Mouse (Mus musculus): ENCODE data around the gene Fras1. TPM values are rescaled to one million over a fixed set of nuclear protein-coding genes. Genes with fewer than 3 reads are reported as not detected.
A peak's percentile ranks its signal among the peaks of the same experiment; 100 is the strongest.

Gene Fras1
- polyA plus RNA-seq, 1 experiment from 2014 or later = 71.3 TPM

DNA sequence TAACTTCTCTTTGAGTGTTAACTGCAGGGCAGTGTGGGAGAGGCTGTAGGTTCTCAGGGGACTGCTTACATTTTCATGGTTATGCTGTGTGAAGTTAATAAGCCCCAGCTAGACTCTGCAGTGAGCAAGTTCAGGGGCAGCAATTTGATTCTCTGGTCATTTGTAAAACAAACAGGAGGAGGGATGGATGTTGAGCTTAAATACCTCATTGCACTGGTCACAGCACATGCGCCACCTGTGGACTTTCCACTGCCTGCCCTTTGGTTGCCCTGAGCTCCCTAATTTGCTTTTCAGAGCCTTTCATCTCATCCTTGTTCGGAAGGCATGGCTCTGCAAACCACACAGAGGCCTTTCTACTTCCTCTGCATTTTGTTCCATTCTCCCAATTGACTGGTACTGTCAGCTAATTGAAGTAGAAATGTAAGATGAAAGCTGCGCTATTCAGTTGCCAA lies 142.1 kb downstream of the Fras1 start:
- ATAC-seq (ENCODE audit: low FRiP score, low TSS enrichment) = peak; percentile 91
- H3K27me3 ChIP-seq (ENCODE audit: control insufficient read depth, insufficient read depth, low read length) = no peaks in the 10 kb centered on the region
- H3K9ac ChIP-seq (ENCODE audit: low read depth, low read length) = no peak overlapping the region
- H3K4me3 ChIP-seq (ENCODE audit: low read length) = no peak overlapping the region
- H3K9me3 ChIP-seq (ENCODE audit: control insufficient read depth, low read length) = 0 out of 2 replicates have a peak, but pooled peaks cover 3% of the 10 kb centered on the region
- 37% methylated on average over 3 of the region's 3 CpGs for WGBS
- no peak overlapping the region for H3K4me2 ChIP-seq (replicated peaks; ENCODE audit: low read depth, low read length)
- peak overlapping the region; percentile 51; the same call in 1 of the 2 replicates for H3K27ac ChIP-seq (ENCODE audit: low read depth, low read length)
- H3K4me1 ChIP-seq (ENCODE audit: control insufficient read depth, insufficient read depth, low read length) = peaks cover 15% of the 10 kb centered on the region
- no peaks in the 10 kb centered on the region for H3K36me3 ChIP-seq (ENCODE audit: control insufficient read depth, insufficient read depth, low read length)

DNA sequence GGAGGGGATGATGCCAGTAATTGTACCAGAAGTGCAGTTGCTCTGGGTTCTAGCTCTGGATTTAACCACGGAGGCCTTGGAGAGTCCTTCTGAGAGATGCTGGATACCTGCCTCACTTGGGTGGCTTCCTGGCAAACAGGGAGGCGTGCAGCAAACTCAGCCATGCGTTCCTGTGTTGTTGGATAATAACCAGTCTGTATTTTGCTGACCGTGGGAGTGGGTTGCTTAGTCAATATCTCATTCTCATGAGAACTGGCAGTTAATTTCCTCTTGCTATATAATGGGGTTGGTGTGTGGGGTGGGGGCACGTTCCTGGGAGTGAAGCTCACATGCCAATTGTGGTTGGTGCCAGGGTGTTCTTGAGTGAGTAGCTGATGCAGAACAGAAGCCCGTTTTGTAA lies 142.6 kb downstream of the Fras1 start:
- 32% methylated on average over 6 of the region's 6 CpGs for WGBS

DNA sequence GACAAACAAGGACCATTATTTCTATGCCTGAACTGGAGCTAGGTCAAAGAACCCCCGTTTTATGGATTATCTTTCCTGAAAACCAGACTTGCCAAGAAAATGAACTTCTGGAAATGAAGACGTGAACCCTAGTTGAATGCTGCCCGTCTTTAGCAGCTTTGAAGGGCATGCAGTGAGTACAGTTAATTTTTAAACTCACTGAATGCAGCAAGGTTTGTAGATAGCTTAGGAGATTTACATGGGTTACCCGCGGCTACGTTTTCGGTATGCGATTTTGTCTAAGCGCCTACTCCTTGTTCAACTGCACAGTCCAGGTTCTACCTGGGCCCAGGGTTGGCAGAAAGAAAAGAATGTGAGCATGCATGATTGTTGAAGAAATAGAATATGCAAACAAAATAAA lies 147.8 kb downstream of the Fras1 start:
- WGBS = 61% methylated on average over 9 of the region's 9 CpGs
- no peak for ATAC-seq (ENCODE audit: low FRiP score, low TSS enrichment)
- H3K4me3 ChIP-seq (ENCODE audit: low read length) = no peak overlapping the region
- H3K36me3 ChIP-seq (ENCODE audit: control insufficient read depth, insufficient read depth, low read length) = no peaks in the 10 kb centered on the region
- peaks cover 7% of the 10 kb centered on the region; the same call in 1 of the 2 replicates for H3K4me1 ChIP-seq (ENCODE audit: control insufficient read depth, insufficient read depth, low read length)
- 0 out of 2 replicates have a peak, but pooled peaks cover 3% of the 10 kb centered on the region for H3K9me3 ChIP-seq (ENCODE audit: control insufficient read depth, low read length)
- H3K27ac ChIP-seq (ENCODE audit: low read depth, low read length) = peak overlapping the region; percentile 48; the same call in 1 of the 2 replicates
- no peak overlapping the region for H3K9ac ChIP-seq (ENCODE audit: low read depth, low read length)
- no peak overlapping the region for H3K4me2 ChIP-seq (replicated peaks; ENCODE audit: low read depth, low read length)
- no peaks in the 10 kb centered on the region for H3K27me3 ChIP-seq (ENCODE audit: control insufficient read depth, insufficient read depth, low read length)

More for the DNA sequence above, 142.6 kb downstream of the Fras1 start:
- peaks cover 17% of the 10 kb centered on the region for H3K4me1 ChIP-seq (ENCODE audit: control insufficient read depth, insufficient read depth, low read length)
- H3K36me3 ChIP-seq (ENCODE audit: control insufficient read depth, insufficient read depth, low read length) = no peaks in the 10 kb centered on the region
- H3K27me3 ChIP-seq (ENCODE audit: control insufficient read depth, insufficient read depth, low read length) = no peaks in the 10 kb centered on the region
- peak overlapping the region; percentile 51; the same call in 1 of the 2 replicates for H3K27ac ChIP-seq (ENCODE audit: low read depth, low read length)
- peak; percentile 78 for ATAC-seq (ENCODE audit: low FRiP score, low TSS enrichment)
- H3K9me3 ChIP-seq (ENCODE audit: control insufficient read depth, low read length) = 0 out of 2 replicates have a peak, but pooled peaks cover 3% of the 10 kb centered on the region
- no peak overlapping the region for H3K9ac ChIP-seq (ENCODE audit: low read depth, low read length)
- H3K4me3 ChIP-seq (ENCODE audit: low read length) = no peak overlapping the region
- H3K4me2 ChIP-seq (replicated peaks; ENCODE audit: low read depth, low read length) = no peak overlapping the region

DNA sequence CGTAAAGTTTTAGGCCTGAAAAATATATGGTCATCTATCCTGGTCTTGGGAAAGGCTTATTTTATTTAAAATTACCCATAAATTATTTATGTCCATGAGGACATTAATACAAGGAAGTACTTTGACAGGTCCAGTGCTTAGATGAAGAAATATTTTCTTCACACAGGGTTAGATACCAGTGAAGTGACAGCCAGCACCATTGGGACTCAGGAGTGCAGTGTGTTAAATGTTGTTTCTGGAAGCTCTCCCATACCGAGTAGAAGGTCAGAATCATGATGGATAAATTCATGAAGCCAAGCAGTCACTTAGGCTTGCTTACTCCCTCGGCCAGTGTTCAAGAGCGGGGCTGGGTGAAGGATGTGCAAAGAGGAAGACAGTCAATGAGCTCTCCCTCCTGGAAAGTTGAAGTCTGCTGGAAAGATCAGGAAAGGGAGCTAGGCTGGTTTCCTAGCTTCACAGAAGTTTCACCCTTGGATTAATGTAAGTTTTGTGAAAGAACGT lies 149.2 kb downstream of the Fras1 start:
- H3K9ac ChIP-seq (ENCODE audit: low read depth, low read length) = no peak overlapping the region
- 44% methylated on average over 5 of the region's 5 CpGs for WGBS
- peak; percentile 91 for ATAC-seq (ENCODE audit: low FRiP score, low TSS enrichment)

DNA sequence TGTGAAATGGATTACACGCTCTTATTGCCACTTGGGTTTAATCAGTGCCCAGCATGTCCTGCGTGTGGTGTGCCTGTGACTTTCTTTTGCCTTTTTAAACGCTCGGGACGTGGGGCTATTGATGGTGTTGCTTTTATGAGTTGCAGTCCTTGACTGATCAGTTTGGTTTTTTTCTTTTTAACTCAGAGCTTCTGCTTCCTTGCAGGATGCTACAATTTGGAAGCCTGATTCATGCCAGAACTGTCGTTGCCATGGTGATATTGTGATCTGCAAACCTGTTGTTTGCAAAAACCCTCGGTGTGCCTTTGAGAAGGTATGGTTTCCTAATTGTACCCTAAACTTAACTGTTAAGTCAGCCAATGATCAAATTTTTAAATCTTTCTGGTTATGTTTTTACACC lies 154.5 kb downstream of the Fras1 start:
- Histone ChIP-seq H3K27me3 (ENCODE audit: control insufficient read depth, insufficient read depth, low read length) (no peaks in the 10 kb centered on the region), H3K9me3 (ENCODE audit: control insufficient read depth, low read length) (no peaks in the 10 kb centered on the region), H3K36me3 (ENCODE audit: control insufficient read depth, insufficient read depth, low read length) (no peaks in the 10 kb centered on the region), H3K4me1 (ENCODE audit: control insufficient read depth, insufficient read depth, low read length) (no peaks in the 10 kb centered on the region), H3K4me2 (replicated peaks; ENCODE audit: low read depth, low read length) (no peak overlapping the region), H3K9ac (ENCODE audit: low read depth, low read length) (no peak overlapping the region), H3K4me3 (ENCODE audit: low read length) (no peak overlapping the region), H3K27ac (ENCODE audit: low read depth, low read length) (no peak overlapping the region)
- 89% methylated on average over 7 of the region's 7 CpGs for WGBS
- no peak for ATAC-seq (ENCODE audit: low FRiP score, low TSS enrichment)

More for the DNA sequence above, 149.2 kb downstream of the Fras1 start:
- no peaks in the 10 kb centered on the region for H3K36me3 ChIP-seq (ENCODE audit: control insufficient read depth, insufficient read depth, low read length)
- H3K9me3 ChIP-seq (ENCODE audit: control insufficient read depth, low read length) = no peaks in the 10 kb centered on the region
- H3K4me3 ChIP-seq (ENCODE audit: low read length) = no peak overlapping the region
- H3K4me2 ChIP-seq (replicated peaks; ENCODE audit: low read depth, low read length) = no peak overlapping the region
- peak overlapping the region; percentile 1; the same call in 1 of the 2 replicates for H3K27ac ChIP-seq (ENCODE audit: low read depth, low read length)
- peaks cover 7% of the 10 kb centered on the region; the same call in 1 of the 2 replicates for H3K4me1 ChIP-seq (ENCODE audit: control insufficient read depth, insufficient read depth, low read length)
- H3K27me3 ChIP-seq (ENCODE audit: control insufficient read depth, insufficient read depth, low read length) = no peaks in the 10 kb centered on the region

DNA sequence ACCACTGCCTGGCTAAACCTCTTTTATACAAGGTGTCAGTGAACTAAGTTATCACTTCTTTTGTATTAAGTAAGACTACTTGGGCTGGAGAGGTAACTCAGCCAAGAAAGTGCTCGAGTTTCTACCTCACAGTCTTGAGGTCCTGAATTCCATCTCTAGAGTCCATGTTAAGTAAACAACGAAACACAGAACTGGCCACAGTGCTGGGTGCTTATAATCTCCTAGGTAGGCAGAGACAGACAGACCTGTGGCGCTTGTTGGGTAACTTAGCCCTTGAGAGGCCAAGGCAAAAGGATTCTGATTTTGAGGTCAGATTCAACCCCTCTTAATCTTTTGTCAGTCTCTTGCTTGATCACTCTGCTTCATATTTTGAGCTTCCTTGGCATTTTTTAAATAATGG lies 156.8 kb downstream of the Fras1 start:
- no peak overlapping the region for H3K27ac ChIP-seq (ENCODE audit: low read depth, low read length)
- H3K4me3 ChIP-seq (ENCODE audit: low read length) = no peak overlapping the region
- no peaks in the 10 kb centered on the region for H3K27me3 ChIP-seq (ENCODE audit: control insufficient read depth, insufficient read depth, low read length)
- no peak overlapping the region for H3K9ac ChIP-seq (ENCODE audit: low read depth, low read length)
- no peak overlapping the region for H3K4me2 ChIP-seq (replicated peaks; ENCODE audit: low read depth, low read length)
- no peaks in the 10 kb centered on the region for H3K9me3 ChIP-seq (ENCODE audit: control insufficient read depth, low read length)
- WGBS = 92% methylated on average over 3 of the region's 3 CpGs
- H3K36me3 ChIP-seq (ENCODE audit: control insufficient read depth, insufficient read depth, low read length) = no peaks in the 10 kb centered on the region
- no peaks in the 10 kb centered on the region for H3K4me1 ChIP-seq (ENCODE audit: control insufficient read depth, insufficient read depth, low read length)
- no peak for ATAC-seq (ENCODE audit: low FRiP score, low TSS enrichment)

DNA sequence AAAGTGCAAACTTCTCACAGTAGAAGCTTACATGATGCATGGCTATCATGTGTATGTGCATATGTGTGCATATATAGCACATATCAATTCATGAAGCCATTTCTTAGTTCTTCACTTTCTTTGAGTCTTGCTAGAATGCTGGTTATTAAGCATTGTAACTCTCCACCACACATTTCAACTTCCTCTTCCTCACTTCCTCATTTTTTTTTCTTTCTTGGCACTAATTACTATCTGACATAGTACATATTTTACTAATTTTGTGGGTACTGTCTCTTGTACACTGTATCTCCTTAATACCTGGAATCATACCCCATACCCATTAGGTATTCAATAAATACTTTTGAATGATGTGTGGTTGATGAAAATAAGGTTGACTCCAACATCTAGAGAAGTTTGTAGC lies 158.2 kb downstream of the Fras1 start:
- no peak overlapping the region for H3K9ac ChIP-seq (ENCODE audit: low read depth, low read length)
- no peak overlapping the region for H3K4me3 ChIP-seq (ENCODE audit: low read length)
- no peaks in the 10 kb centered on the region for H3K36me3 ChIP-seq (ENCODE audit: control insufficient read depth, insufficient read depth, low read length)
- H3K27me3 ChIP-seq (ENCODE audit: control insufficient read depth, insufficient read depth, low read length) = no peaks in the 10 kb centered on the region
- no peaks in the 10 kb centered on the region for H3K9me3 ChIP-seq (ENCODE audit: control insufficient read depth, low read length)
- H3K27ac ChIP-seq (ENCODE audit: low read depth, low read length) = no peak overlapping the region
- H3K4me1 ChIP-seq (ENCODE audit: control insufficient read depth, insufficient read depth, low read length) = no peaks in the 10 kb centered on the region
- H3K4me2 ChIP-seq (replicated peaks; ENCODE audit: low read depth, low read length) = no peak overlapping the region
- ATAC-seq (ENCODE audit: low FRiP score, low TSS enrichment) = no peak

DNA sequence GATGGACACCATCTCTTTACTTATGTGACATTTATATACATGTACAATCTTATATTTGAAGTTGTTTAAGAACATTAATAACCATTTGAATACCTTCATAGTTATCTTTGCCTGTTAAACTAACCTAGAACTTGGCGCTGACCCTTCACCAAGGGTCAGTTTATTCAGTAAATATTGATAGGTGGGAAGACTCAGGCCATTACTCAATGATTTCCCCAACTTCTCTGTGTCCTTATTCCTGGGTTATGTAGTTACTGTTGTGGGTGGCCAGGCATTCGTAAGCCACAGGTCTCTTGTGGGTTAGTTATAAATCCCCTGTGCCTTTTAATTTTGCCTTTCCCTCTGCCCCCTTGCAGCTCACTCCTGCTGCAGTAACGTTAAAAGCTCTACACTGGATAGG lies 162.8 kb downstream of the Fras1 start:
- no peak for ATAC-seq (ENCODE audit: low FRiP score, low TSS enrichment)
- no peak overlapping the region for H3K9ac ChIP-seq (ENCODE audit: low read depth, low read length)
- no peaks in the 10 kb centered on the region for H3K27me3 ChIP-seq (ENCODE audit: control insufficient read depth, insufficient read depth, low read length)

DNA sequence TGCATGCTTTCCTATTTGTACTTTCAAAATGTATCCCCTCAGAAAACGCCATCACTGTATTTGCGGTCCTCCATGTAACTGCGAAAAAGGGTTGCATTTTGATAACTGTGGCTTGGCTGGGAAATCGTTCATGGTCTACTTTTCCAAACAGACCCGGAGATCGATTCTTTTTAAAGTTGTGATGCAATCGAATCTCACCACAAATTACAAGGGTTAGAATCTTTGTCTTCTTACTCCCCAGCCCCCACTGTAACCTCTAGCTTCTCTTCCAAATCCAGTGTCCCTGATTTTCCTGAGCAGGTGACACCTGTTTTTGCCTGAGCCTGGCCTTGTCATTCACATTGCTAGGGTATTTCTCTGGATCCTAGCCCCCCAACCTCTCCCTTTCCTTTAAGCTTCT lies 163.2 kb downstream of the Fras1 start:
- 93% methylated on average over 7 of the region's 7 CpGs for WGBS
- H3K4me3 ChIP-seq (ENCODE audit: low read length) = no peak overlapping the region

More for the DNA sequence above, 162.8 kb downstream of the Fras1 start:
- H3K36me3 ChIP-seq (ENCODE audit: control insufficient read depth, insufficient read depth, low read length) = no peaks in the 10 kb centered on the region
- WGBS = 65% methylated on average over 3 of the region's 3 CpGs
- H3K27ac ChIP-seq (ENCODE audit: low read depth, low read length) = no peak overlapping the region
- H3K4me2 ChIP-seq (replicated peaks; ENCODE audit: low read depth, low read length) = no peak overlapping the region
- H3K9me3 ChIP-seq (ENCODE audit: control insufficient read depth, low read length) = no peaks in the 10 kb centered on the region
- H3K4me3 ChIP-seq (ENCODE audit: low read length) = no peak overlapping the region
- H3K4me1 ChIP-seq (ENCODE audit: control insufficient read depth, insufficient read depth, low read length) = no peaks in the 10 kb centered on the region

More for the DNA sequence above, 163.2 kb downstream of the Fras1 start:
- ATAC-seq (ENCODE audit: low FRiP score, low TSS enrichment) = no peak
- no peak overlapping the region for H3K27ac ChIP-seq (ENCODE audit: low read depth, low read length)
- H3K27me3 ChIP-seq (ENCODE audit: control insufficient read depth, insufficient read depth, low read length) = no peaks in the 10 kb centered on the region
- no peaks in the 10 kb centered on the region for H3K4me1 ChIP-seq (ENCODE audit: control insufficient read depth, insufficient read depth, low read length)
- H3K4me2 ChIP-seq (replicated peaks; ENCODE audit: low read depth, low read length) = no peak overlapping the region
- no peaks in the 10 kb centered on the region for H3K36me3 ChIP-seq (ENCODE audit: control insufficient read depth, insufficient read depth, low read length)
- no peak overlapping the region for H3K9ac ChIP-seq (ENCODE audit: low read depth, low read length)
- no peaks in the 10 kb centered on the region for H3K9me3 ChIP-seq (ENCODE audit: control insufficient read depth, low read length)
